Mouse (Mus musculus) gastrocnemius, postnatal 10 days (tissue): ENCODE measurements around the gene Tmem69. TPM values are rescaled to one million over a fixed set of nuclear protein-coding genes. Genes with fewer than 3 reads are reported as not detected.

Experiments
- DNase-seq: peaks from one replicate; pipeline ENCODE4 v3.0.0; 2021; ENCODE audit warnings: mixed read lengths
- long read RNA-seq, 2 experiments: library from polyadenylated mRNA; stranded (forward); transcript quantifications; one replicate each; pipeline ENCODE4 v2.0.0; 2021
- total RNA-seq, 2 experiments: library from RNA; stranded (reverse); gene quantifications; 2 replicates each; pipeline ENCODE4 v1.2.3; 2021

Gene Tmem69
- total RNA-seq, result 10 to 100 TPM; 15.7 to 16.4 TPM
- long read RNA-seq, experiment 1, result 0 reads
- long read RNA-seq, experiment 2, result 0 reads

DNA sequence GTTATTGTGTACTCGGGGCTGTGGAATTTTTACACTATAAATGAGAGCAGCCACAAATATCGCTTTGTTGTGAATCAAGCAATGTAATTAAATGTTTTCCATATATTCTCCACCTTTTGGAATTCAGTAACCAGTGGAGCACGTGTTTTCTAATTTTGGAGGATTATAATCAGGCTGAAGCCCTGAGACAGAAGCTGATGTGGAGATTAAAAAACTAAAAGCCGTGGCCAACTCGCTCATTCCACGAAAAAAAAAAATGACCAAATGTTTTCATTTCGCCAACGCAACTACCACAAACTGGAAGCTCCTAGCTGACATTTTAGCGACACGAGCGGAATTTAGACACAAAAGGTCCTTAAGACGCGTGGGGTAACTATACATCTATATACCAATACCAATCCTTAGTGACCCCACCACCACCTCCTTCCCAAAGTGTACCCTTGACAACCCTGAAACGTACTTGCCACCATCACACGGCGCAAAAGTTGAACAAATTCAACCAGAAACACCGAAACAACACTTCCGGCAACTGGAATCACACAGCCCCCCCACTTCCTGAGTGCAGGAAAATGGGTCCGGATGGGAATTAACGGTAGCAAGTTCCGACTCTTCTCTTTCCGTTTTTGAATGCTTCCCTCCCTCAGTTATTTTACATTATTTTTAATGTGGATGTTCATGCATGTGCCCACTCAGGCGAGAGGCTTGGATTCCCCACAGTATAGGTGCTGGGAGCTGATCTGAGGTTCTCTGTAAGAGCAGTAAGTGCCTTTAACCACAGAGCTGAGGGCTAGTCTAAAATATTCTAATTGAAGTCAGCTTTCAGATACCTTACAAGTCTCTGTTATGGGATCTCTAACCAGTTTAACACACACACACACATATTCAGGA, at the start of gene Tmem69:
Tmem69 (minus strand) TSS at position 524 of the 888 bp plus-strand sequence.
- DNase-seq, result peak; percentile 61

DNA sequence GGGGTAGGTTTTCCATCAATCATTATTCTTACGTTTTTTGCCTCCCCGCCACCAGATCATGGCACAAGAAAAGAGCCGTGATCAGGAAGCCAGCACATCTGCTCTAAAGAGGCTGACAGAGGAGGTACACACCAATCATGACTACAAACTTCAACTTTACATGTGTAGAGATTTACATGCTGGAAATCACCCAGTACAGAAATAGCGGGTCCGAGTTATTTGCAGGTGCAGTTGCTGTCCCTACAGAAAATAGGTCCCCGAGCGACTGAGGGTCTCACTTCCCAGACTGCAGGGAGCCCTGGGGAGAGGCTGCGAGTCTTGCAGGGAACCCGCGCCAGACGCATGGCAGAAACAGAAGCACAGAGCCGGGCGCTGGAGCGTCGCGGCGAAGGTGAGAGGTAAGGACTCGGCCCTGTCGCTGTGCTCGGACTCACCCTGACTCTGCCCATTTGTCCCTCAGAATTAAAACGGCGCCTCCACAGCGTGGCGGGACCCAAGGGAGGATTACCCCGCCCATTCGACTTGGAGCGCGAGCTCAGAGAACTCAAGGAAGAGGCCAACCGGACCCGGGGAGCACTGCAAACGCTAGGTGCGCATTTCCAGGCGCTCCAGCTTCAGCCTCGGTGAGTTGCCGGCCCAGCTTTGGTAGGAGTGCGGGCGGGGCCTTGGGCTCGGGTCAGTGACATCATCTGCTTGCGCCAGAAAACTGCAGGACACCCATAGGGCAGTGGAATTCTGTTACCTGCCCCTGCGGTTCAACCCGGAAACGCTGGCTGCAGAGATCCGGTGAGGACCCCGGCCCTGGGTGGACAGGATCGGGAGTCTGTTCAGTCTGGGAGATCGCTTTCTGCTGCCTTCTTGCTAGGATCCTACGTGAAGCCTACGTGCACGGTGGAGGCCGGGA, 41.5 kb upstream of the Tmem69 start:
- DNase-seq, result peak; percentile 76

DNA sequence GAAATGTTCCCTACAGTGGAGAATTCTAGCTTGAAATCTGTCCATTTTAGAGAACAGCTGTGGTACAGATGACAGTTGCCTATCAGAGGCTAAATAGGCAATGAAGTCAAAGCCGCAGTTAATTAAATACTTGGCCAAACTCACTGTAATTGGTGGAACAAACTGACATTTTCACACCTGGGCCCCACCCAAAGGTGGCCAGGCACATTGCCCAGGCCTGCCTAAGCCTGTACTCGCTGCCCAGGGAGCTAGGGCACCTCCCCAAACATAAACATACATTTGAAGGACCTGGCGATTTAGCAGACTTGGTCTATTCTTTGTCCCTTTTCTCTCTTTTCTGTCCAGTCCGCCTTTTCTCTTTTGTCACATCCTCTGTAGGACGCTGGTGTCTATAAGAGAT, 40.6 kb upstream of the Tmem69 start, which contains the start of gene Ccdc17:
Ccdc17 (plus strand) TSS at position 276 of the 400 bp plus-strand sequence.
- no peak for DNase-seq

DNA sequence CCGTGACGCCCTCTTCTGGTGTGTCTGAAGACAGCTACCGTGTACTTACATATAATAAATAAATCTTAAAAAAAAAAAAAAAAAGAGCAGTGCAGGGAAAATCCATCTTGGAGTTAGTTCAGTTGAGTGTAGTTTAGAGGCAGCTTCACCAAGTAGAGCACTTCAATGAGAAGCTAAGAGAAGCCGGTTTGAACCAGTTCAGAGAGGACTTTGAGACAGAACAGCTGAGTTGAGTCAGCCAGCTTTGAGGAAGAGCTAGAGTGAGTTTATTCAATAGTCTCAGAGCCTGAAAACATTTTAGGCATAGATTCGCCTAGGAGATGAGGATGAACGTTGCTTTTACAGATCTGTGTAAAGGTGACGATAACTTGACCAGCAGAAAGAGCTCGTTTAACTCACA, 40.1 kb upstream of the Tmem69 start:
- DNase-seq, result no peak

DNA sequence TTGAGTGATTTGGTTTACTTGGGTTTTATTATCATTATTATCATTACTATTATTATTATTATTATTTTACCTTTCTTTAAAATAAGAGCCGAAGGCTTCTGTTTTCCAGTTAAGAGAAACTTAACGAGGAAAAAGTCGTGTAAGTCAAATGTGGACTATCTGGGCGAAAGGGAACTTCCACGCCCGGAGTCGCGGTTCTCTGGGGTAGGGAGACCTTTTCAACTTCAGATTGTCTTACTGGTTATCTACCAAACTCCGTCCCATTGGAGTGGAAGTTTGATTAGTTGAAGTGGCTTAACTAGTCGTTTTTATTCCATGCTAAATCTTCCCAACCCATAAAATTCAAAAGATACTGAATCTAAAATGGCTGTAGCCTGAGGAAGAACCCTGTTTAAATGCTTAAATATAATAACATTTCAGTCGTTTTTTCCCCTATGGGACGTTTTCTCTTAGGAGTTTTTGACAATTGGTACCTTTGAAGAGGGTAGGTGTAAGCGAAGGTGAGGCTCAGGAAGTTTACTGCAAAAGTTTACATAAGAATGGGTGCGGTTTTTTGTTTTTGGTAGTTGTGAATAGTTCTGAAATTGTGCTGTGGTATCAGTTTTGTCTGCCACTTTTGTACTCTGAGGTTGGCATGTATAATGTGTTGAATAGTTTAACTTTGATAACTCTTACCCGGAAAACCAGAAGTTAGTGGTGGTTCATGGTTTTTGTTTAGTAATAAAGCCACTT, 2.6 kb upstream of the Tmem69 start:
- DNase-seq, result no peak

DNA sequence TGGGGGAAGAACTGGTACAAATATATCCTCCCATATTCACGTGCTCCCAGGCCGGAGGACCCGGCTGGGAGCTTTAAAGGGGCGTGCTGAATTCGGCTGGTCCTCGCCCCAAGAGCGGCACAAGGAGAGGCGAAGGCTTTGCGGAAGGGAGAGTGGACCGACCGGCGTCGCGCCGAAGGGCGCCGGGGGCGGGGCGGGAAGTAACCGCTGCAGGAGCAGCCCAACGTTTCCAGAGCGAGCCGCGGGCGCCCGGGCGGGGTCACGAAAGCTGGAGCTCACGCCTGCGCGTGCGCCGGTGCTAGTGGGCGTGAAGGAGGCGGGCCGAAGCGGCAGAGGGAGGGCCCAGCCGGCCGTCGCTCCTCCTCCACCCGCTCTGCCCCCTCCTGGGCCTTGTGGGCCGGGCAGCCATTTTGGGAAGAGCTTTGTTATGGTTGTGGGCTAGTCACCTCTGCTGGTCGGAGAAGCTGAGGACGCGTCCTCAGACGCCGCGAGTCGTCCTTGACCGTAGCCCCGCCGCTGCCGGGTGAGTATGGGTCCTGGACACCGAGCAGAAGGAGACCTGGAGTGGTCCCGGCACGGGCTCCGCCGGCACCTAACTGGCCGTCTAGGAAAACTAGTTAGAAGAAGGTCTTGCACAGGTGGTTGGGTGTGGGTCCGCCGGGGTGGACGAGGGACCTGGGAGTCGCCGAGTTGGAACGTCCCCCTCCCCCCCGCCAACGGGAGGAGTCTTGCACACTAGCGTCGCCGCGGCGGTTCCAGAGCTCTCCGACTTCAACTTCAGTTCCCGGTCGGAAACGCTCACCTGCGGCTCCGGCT, 1.8 kb upstream of the Tmem69 start, which contains the start of gene Gpbp1l1:
Gpbp1l1 (plus strand) TSS at position 353 of the 816 bp plus-strand sequence.
- peak; percentile 97 for DNase-seq

DNA sequence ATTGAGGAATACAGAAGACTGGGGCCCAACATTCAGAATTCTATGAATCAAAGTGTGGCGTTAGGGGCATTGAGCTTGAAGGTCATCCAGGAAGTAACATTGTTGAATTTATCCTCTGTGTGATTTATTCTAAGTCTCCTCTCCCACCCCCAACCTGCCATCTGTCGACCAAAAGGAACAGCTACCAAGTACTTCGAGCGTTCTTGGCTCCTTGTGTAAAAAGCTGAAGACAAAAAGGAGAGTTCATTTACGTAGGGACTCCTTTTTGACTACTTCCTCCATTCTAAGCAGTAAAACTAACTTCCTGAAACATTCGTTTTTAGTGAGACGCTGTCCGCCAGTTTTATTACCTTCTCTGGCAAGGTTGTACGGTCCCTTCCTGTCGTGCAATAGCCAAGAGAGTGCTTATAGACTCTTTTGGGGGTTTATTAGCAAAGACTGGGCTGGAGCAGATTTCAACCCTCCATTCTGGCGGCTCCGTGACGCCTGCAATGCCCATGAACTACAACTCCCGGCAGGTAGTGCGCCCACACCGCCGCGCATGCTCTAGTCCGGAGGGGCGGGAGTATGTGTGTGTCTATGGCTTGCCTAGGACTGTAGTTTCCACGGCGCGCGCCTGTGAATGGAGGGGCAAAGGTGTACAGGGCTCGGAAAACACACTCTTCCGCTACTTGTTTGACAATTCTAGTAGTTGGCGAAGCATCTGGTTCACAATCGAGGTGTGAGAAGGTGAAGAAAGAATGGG, 997 bp upstream of the Tmem69 start:
- DNase-seq, result peak; percentile 90

DNA sequence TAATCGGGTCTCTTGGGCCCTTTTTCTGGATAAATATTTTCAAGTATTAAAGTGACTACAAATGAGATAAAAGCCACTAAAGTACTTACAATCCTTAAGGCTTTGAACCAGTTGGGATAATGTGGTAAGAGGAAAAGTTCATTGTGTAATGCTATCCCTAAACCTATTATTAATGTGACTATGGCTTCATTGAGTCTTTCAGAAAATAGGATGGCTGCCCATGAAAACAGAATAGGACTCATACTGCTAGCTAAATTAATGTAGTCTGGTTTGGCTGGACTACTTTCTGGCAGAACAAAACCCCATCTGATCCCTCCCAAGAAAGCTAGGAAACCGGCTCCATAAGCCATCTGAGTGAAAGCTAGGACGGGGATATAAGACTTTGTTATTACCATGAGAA, 2.7 kb downstream of the Tmem69 start:
- no peak for DNase-seq

DNA sequence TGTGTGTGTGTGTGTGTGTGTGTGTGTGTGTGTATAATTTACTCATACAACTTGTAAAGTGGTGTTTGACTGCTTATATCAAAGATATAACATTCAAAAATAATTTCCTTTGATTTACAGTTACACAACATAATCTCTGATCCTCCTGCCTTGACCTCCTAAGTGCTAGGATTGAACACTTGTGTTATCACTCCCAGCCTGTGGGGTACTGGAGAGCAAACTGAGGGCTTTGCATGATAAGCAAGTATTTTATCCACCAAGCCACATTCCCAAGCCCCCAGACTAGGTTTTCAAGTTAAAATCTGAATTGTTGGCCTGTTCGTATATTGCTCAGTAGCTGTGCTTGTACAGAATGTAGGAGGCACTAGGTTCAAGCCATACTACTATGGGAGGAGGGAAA, 5.3 kb downstream of the Tmem69 start:
- no peak for DNase-seq

DNA sequence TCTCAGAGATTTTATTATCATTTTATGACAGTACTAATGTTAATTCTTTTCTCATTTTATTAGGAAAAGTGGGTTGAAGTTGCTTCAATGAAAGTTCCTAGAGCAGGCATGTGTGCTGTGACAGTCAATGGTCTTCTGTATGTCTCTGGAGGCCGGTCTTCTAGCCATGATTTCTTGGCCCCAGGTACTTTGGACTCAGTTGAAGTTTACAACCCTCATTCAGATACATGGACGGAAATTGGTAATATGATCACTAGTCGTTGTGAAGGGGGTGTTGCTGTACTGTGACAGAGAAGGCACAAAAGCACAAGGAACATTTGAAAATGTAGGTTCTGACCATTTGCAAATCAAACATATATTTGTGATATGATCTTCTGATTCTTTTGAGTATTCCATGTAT, 18.0 kb downstream of the Tmem69 start:
- DNase-seq, result no peak

DNA sequence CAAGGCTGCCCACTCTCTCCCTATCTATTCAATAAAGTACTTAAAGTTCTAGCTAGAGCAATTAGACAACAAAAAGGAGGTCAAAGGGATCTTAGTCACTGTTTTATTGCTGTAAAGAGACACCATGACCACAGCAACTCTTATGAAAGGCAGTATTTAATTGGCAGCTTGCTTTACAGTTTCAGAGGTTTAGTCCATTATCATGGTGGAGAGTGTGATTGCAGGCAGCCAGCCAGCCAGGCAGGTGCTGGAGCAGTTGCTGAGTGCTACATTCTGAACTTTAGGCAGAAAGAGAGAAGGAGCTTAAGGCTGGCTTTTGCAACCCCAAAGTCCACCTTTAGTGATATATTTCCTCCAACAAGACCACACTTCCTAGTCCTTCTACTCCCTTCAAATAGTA, 19.4 kb downstream of the Tmem69 start:
- DNase-seq, result no peak

DNA sequence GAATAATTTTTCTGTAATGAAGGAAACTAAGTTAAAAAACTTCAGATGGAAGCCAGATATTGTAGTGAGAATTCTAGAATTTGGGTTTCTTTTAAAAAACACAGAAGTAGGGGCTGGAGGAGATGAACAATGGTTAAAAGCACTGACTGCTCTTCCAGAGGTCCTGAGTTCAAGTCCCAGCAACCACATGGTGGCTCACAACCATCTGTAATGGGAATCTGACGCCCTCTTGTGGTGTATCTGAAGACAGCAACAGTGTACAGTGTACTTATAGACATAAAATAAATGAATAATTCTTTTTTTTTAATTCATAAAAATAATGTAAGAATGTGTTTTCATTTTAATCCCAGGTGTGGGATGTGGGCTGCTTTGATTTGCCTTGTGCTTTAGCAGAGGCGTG, 24.6 kb downstream of the Tmem69 start:
- no peak for DNase-seq

DNA sequence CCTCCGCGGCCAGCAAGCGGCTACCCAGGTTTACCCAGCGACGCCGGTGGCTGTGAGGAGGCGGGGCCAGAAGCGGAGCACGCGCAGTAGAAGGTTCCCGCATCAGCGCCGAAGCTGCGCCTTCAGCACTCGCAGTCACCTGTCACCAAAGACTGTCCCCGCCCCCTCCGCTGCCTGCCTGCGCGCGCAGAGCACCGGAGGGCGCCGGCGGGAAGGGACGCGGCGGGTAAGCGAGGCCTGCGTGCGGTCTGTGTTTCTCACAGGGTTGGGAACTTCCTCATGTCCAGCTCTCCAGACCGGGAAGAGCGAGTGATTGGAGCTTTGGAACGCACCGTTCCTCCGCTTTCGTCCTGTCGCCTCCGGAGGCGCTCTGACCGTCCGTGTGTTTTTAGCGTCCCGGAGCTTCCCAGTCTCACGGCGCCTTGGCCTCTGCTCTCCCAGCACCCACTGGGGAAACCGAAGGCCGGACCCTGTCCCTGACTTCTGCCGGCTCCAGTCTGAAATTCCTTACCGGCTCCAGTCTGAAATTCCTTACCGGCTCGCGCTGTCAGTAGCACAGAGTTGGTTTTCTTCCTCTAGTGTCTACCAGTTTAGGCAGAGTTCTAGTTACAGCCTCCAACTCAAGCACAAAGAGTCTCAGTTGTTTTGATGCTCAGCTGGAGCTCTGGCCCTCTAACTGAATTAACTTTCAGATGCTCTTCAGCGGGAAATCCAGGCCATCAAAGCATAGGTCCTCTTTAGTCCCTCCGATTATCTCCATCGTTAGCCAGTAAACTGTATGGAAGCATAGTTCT, 48.1 kb downstream of the Tmem69 start, which contains the start of gene Ipp:
Ipp (plus strand) TSS at position 125 of the 794 bp plus-strand sequence.
- DNase-seq, result peak; percentile 93

DNA sequence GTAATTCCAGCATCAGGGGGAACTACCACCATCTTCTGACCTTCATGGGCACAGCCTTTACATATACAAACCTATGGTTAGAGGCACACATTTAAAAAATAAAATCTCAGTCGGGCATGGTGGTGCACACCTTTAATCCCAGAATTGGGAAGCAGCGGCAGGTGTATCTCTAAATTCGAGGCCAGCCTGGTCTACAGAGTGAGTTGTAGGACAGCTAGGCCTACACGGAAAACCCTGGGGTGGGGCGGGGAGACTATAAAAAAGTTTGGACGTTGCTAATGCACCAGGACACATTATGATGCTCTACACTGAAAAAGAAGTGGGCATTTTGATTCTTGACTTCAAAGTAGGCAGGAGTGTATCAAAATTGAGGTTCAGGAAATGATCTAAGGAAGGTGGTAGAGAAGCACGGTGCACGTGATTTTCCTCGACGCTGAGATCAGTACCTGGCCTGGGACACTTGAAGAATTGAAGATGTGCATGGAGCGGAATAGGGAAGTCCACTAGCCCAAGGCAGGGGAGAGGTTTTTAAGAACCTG, 48.8 kb downstream of the Tmem69 start:
- no peak for DNase-seq

Other genes starting within 250 kb of the Tmem69 start
- 10 to 100 TPM; 50.1 to 59.8 TPM for gene Mast2, start 91.8 kb downstream of the Tmem69 start, total RNA-seq
- 10 to 100 TPM; 14.4 to 15.2 TPM for gene Ipp, start 48.4 kb downstream of the Tmem69 start, total RNA-seq
- gene Gpbp1l1, start 1.7 kb upstream of the Tmem69 start, total RNA-seq, result 10 to 100 TPM; 32.0 to 34.3 TPM
- gene Ccdc17, start 40.7 kb upstream of the Tmem69 start, total RNA-seq, result 1 to 10 TPM; 2.1 to 2.4 TPM
- gene Nasp, start 72.0 kb upstream of the Tmem69 start, total RNA-seq, result 10 to 100 TPM; 22.2 to 28.5 TPM
- gene Akr1a1, start 95.7 kb upstream of the Tmem69 start, total RNA-seq, result 100 to 1,000 TPM; 300 to 334 TPM
- 100 to 1,000 TPM; 241 to 242 TPM for gene Prdx1, start 129.6 kb upstream of the Tmem69 start, total RNA-seq
- gene Mmachc, start 152.5 kb upstream of the Tmem69 start, total RNA-seq, result 10 to 100 TPM; 23.0 to 25.6 TPM
- gene Ccdc163, start 152.6 kb upstream of the Tmem69 start, total RNA-seq, result 1 to 10 TPM; 5.0 to 7.5 TPM
- 1 to 10 TPM; 2.9 to 3.0 TPM for gene Tesk2, start 165.0 kb upstream of the Tmem69 start, total RNA-seq